Mouse (Mus musculus) heart, embryonic 10.5 days (tissue): ENCODE results near the gene Hdlbp. TPM values are rescaled to one million over a fixed set of nuclear protein-coding genes. Genes with fewer than 3 reads are reported as not detected.
"Not testable (repeated sequence)": the region's sequence is repeated elsewhere in the genome, so short reads cannot be mapped to it uniquely, and the experiment has no call there.

Source experiments
- DNase-seq: peaks from one replicate; pipeline ENCODE4 v3.0.0-alpha.2; 2017; ENCODE audit warnings: low spot score
- H3K27ac ChIP-seq: fragments of 300-500 bp; sonication (generic); 2 replicates; pipeline ENCODE4 v1.5.1; 2016; ENCODE audit warnings: mild to moderate bottlenecking
- H3K27me3 ChIP-seq: fragments of 300-500 bp; sonication (generic); 2 replicates; pipeline ENCODE4 v1.6.1; 2016; ENCODE audit warnings: mild to moderate bottlenecking; ENCODE audit not compliant: poor library complexity, insufficient read depth, severe bottlenecking
- H3K36me3 ChIP-seq: fragments of 300-500 bp; sonication (generic); 2 replicates; pipeline ENCODE4 v1.6.1; 2016; ENCODE audit warnings: mild to moderate bottlenecking, moderate library complexity
- H3K4me1 ChIP-seq: fragments of 300-500 bp; sonication (generic); 2 replicates; pipeline ENCODE4 v1.6.1; 2016; ENCODE audit warnings: mild to moderate bottlenecking
- H3K4me3 ChIP-seq: fragments of 300-500 bp; sonication (generic); 2 replicates; pipeline ENCODE4 v1.5.1; 2016; ENCODE audit warnings: mild to moderate bottlenecking, moderate library complexity
- H3K9me3 ChIP-seq: fragments of 300-500 bp; sonication (generic); 2 replicates; pipeline ENCODE4 v1.6.1; 2016; ENCODE audit warnings: mild to moderate bottlenecking, moderate library complexity
- WGBS: fragments of 180-500 bp; shearing (Covaris S2); methylation state at CpG from one replicate; pipeline ENCODE4 v1.1.7; 2016; 5-methylcytosine and 5-hydroxymethylcytosine counted together
- polyA plus RNA-seq: library from polyadenylated mRNA; unstranded; fragments of >200 nt; fragmentation: Nextera tagmentation; extraction: Ambion mirVana; gene quantifications from 2 replicates; pipeline ENCODE4 v1.2.1, GENCODE M21; 2016

The Hdlbp gene
- polyA plus RNA-seq, 1 experiment from 2014 or later: 141 TPM

GRCm38 (mm10) chr1:93477758-93478585 lies 643 bp downstream of the Hdlbp start:
- Histone ChIP-seq H3K4me1 (peaks cover 19% of the 10 kb centered on the region), H3K27me3 (no peaks in the 10 kb centered on the region), H3K4me3 (peak overlapping the region; percentile 94), H3K27ac (peak overlapping the region; percentile 97), H3K9me3 (no peaks in the 10 kb centered on the region), H3K36me3 (peaks cover 6% of the 10 kb centered on the region; the same call in 1 of the 2 replicates)
- WGBS: under 1% methylated on average over 41 of the region's 41 CpGs
- peak; percentile 99 for DNase-seq

GRCm38 (mm10) chr1:93475694-93476093 lies 2.9 kb downstream of the Hdlbp start:
- no peak for DNase-seq
- Histone ChIP-seq H3K27ac (no peak overlapping the region), H3K27me3 (no peaks in the 10 kb centered on the region), H3K4me3 (no peak overlapping the region), H3K4me1 (peaks cover 14% of the 10 kb centered on the region), H3K36me3 (peaks cover 6% of the 10 kb centered on the region; the same call in 1 of the 2 replicates), H3K9me3 (no peaks in the 10 kb centered on the region)
- 91% methylated on average over 3 of the region's 3 CpGs for WGBS

DNA sequence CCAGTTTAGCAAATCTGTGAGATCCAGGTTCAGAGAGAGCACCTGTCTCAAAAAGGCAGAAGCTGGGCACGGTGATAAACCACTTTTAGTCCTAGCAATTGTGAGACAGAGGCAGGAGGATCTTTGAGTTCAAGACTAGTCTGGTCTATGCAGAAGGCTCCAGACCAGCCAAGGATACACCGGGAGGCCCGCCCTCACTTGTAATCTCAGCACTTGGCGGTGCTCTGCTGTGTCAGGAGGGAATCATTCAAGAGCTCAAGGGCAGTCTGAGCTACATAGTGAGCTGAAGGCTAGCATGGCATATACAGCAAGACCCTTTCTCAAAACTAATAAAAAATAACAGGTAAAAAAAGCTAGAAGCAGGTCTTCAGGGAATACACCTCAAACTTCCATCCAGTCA lies 10.0 kb downstream of the Hdlbp start:
- Histone ChIP-seq H3K4me1 (0 out of 2 replicates have a peak, but pooled peaks cover 14% of the 10 kb centered on the region), H3K9me3 (no peaks in the 10 kb centered on the region), H3K4me3 (no peak overlapping the region), H3K27me3 (no peaks in the 10 kb centered on the region), H3K36me3 (peaks cover 7% of the 10 kb centered on the region), H3K27ac (no peak overlapping the region)
- 77% methylated on average over 4 of the region's 4 CpGs for WGBS
- no peak for DNase-seq

GRCm38 (mm10) chr1:93465746-93466145 lies 12.9 kb downstream of the Hdlbp start:
- Histone ChIP-seq H3K27ac (no peak overlapping the region), H3K4me3 (no peak overlapping the region), H3K9me3 (no peaks in the 10 kb centered on the region), H3K4me1 (0 out of 2 replicates have a peak, but pooled peaks cover 14% of the 10 kb centered on the region), H3K36me3 (peaks cover 17% of the 10 kb centered on the region), H3K27me3 (no peaks in the 10 kb centered on the region)
- DNase-seq: no peak

- DNase-seq: no peak
- Histone ChIP-seq H3K27me3 (no peaks in the 10 kb centered on the region), H3K4me3 (no peak overlapping the region), H3K9me3 (no peaks in the 10 kb centered on the region), H3K36me3 (peaks cover 17% of the 10 kb centered on the region), H3K27ac (no peak overlapping the region), H3K4me1 (0 out of 2 replicates have a peak, but pooled peaks cover 14% of the 10 kb centered on the region)
Observed at GRCm38 (mm10) chr1:93465066-93465465, 13.5 kb downstream of the Hdlbp start.

- Histone ChIP-seq H3K9me3 (no peaks in the 10 kb centered on the region), H3K4me1 (peaks cover 17% of the 10 kb centered on the region; the same call in 1 of the 2 replicates), H3K27me3 (no peaks in the 10 kb centered on the region), H3K36me3 (peaks cover 14% of the 10 kb centered on the region), H3K27ac (no peak overlapping the region), H3K4me3 (no peak overlapping the region)
- 59% methylated on average over 3 of the region's 3 CpGs for WGBS
- no peak for DNase-seq
Observed at GRCm38 (mm10) chr1:93459101-93459500, 19.5 kb downstream of the Hdlbp start.

GRCm38 (mm10) chr1:93458357-93458756 lies 20.3 kb downstream of the Hdlbp start:
- 61% methylated on average over 1 of the region's 1 CpGs for WGBS
- DNase-seq: no peak
- H3K4me3 ChIP-seq: no peak overlapping the region

DNA sequence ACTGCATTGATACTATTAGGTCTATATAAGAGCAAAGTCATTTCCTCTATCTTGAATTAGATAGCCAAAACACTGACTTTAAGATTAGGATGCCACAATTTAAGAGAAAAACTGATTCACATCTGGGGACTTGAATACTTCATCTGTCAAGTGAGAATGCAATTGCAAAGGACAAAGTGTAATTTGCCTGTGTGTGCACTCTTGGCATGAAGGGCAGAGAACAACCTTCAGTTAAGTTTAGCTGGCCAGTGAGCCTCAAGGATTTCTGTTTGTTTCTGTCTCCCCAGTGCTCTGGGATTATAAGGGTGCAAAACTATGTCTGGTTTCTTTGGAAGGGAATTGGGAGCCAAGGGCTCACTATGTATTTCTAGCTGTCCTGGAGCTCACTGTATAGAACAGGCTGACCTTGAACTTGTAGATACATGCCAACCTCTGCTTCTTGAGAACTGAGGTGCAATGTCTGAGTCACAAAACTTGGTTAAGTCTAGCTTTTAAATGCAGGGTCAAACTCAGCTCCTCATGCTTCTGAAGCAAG lies 24.8 kb downstream of the Hdlbp start:
- DNase-seq: no peak

More at GRCm38 (mm10) chr1:93458357-93458756, 20.3 kb downstream of the Hdlbp start:
- Histone ChIP-seq H3K36me3 (0 out of 2 replicates have a peak, but pooled peaks cover 8% of the 10 kb centered on the region), H3K4me1 (peaks cover 22% of the 10 kb centered on the region), H3K27ac (no peak overlapping the region), H3K27me3 (no peaks in the 10 kb centered on the region), H3K9me3 (no peaks in the 10 kb centered on the region)

DNA sequence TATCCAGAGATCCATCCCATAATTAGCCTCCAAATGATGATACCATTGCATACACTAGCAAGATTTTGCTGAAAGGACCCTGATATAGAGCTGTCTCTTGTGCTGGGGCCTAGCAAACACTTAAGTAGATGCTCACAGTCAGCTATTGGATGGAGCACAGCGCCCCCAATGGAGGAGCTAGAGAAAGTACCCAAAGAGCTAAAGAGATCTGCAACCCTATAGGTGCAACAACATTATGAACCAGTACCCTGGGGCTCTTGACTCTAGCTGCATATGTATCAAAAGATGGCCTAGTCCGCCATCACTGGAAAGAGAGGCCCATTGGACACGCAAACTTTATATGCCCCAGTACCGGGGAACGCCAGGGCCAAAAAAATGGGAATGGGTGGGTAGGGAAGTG lies 28.5 kb downstream of the Hdlbp start:
- not testable (repeated sequence) for H3K4me3 ChIP-seq, H3K27ac ChIP-seq, H3K9me3 ChIP-seq, H3K27me3 ChIP-seq, DNase-seq, H3K36me3 ChIP-seq
- H3K4me1 ChIP-seq: peaks cover 21% of the 10 kb centered on the region
- WGBS: 84% methylated on average over 5 of the region's 5 CpGs

More for the DNA sequence above, 24.8 kb downstream of the Hdlbp start:
- no peak overlapping the region for H3K27ac ChIP-seq
- no peaks in the 10 kb centered on the region for H3K9me3 ChIP-seq
- no peak overlapping the region for H3K4me3 ChIP-seq
- H3K36me3 ChIP-seq: no peaks in the 10 kb centered on the region
- peaks cover 19% of the 10 kb centered on the region for H3K4me1 ChIP-seq
- H3K27me3 ChIP-seq: no peaks in the 10 kb centered on the region

GRCm38 (mm10) chr1:93445822-93446162 lies 32.8 kb downstream of the Hdlbp start:
- Histone ChIP-seq H3K27me3 (no peaks in the 10 kb centered on the region), H3K27ac (peak overlapping the region; percentile 97), H3K9me3 (no peaks in the 10 kb centered on the region), H3K4me1 (peaks cover 28% of the 10 kb centered on the region), H3K4me3 (peak overlapping the region; percentile 81), H3K36me3 (peaks cover 22% of the 10 kb centered on the region)
- WGBS: 19% methylated on average over 3 of the region's 3 CpGs
- peak; percentile 74 for DNase-seq

DNA sequence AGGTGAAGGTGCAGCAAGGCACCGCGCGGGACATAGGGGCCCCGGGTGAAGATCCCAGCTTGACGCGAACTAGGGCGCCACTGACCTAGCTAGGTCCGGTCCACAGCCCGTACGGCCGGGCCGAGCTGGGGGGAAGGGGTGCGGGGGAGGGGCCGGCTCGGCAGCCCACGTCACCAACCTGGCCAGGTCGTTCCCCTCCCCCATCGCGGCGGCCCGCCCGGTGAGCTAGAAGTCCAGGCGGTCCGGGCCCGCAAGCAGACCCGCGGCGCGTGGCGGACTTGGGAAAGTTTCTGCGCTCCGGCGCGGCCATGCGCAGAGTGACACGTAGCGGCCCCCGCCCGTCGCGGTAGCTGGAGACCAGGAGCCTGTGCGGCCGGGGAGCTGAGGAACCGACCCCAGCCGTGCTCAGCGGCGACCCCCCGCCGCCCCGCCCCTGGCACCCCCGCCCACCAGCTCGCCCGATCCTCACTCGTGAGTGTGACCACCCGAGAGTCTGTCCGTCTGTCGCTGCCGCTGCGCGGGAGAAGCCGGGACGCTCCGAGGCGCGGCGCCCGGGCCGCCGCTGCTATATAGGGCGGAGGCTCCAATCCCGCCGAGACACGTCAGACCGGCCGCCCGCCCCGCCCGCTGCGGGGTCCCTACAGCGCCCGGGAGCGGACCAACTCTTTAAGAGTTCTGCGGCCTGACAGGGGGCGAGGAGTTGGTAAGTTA lies 33.3 kb downstream of the Hdlbp start:
- no peaks in the 10 kb centered on the region for H3K9me3 ChIP-seq
- peak overlapping the region; percentile 97 for H3K27ac ChIP-seq
- no peaks in the 10 kb centered on the region for H3K27me3 ChIP-seq
- WGBS: under 1% methylated on average over 79 of the region's 84 CpGs
- peaks cover 27% of the 10 kb centered on the region for H3K36me3 ChIP-seq
- peak overlapping the region; percentile 81 for H3K4me3 ChIP-seq
- peak; percentile 90 for DNase-seq
- peaks cover 28% of the 10 kb centered on the region for H3K4me1 ChIP-seq

- 5% methylated on average over 18 of the region's 18 CpGs for WGBS
Observed at GRCm38 (mm10) chr1:93444405-93445110, 34.1 kb downstream of the Hdlbp start.

More at GRCm38 (mm10) chr1:93444405-93445110, 34.1 kb downstream of the Hdlbp start:
- H3K27ac ChIP-seq: peak overlapping the region; percentile 97
- H3K4me1 ChIP-seq: peaks cover 28% of the 10 kb centered on the region
- peaks cover 33% of the 10 kb centered on the region for H3K36me3 ChIP-seq
- no peaks in the 10 kb centered on the region for H3K9me3 ChIP-seq
- H3K4me3 ChIP-seq: peak overlapping the region; percentile 81
- peak; percentile 91 for DNase-seq
- no peaks in the 10 kb centered on the region for H3K27me3 ChIP-seq
